Mouse (Mus musculus): ENCODE data around the gene Arhgdib. TPM values are rescaled to one million over a fixed set of nuclear protein-coding genes. Genes with fewer than 3 reads are reported as not detected.

Arhgdib gene
- 57.9 and 60.1 TPM in 2 replicates for polyA plus RNA-seq (2014; fragmentation: Nextera tagmentation; extraction: Ambion mirVana)

- H3K27me3 ChIP-seq (replicated peaks; ENCODE audit: control insufficient read depth, insufficient read depth, low read length): no peaks in the 10 kb centered on the region
- H3K27ac ChIP-seq (ENCODE audit: low read depth): peak within 1 kb of the TSS; percentile 80
- no peak for DNase-seq (ENCODE audit: low spot score)
- H3K9me3 ChIP-seq (ENCODE audit: control insufficient read depth, low read length): no peaks in the 10 kb centered on the region
- H3K4me1 ChIP-seq (replicated peaks; ENCODE audit: control insufficient read depth, insufficient read depth, low read length): peaks cover 14% of the 10 kb centered on the region
- H3K9ac ChIP-seq (ENCODE audit: low read length): peak within 1 kb of the TSS; percentile 17; the same call in 1 of the 2 replicates
- 26% methylated on average over 12 of the region's 12 CpGs for WGBS
- 0 out of 2 replicates have a peak, but pooled peaks have one; percentile 52 for ATAC-seq (replicated peaks; ENCODE audit: low FRiP score, low TSS enrichment, low read depth)
- peak within 1 kb of the TSS; percentile 33 for H3K4me2 ChIP-seq (ENCODE audit: low read length)
- H3K36me3 ChIP-seq (ENCODE audit: control insufficient read depth, insufficient read depth, low read length): no peaks in the 10 kb centered on the region
- H3K4me3 ChIP-seq (ENCODE audit: low read depth, low read length): no peak within 1 kb of the TSS
Measured at GRCm38 (mm10) chr6:136941051-136942021, at the start of gene Arhgdib. TSS of gene Arhgdib (minus strand) at chr6:136941899.

- no peak overlapping the region for H3K4me3 ChIP-seq (ENCODE audit: low read depth, low read length)
- no peaks in the 10 kb centered on the region for H3K9me3 ChIP-seq (ENCODE audit: control insufficient read depth, low read length)
- H3K9ac ChIP-seq (ENCODE audit: low read length): no peak overlapping the region
- no peaks in the 10 kb centered on the region for H3K36me3 ChIP-seq (ENCODE audit: control insufficient read depth, insufficient read depth, low read length)
- H3K27me3 ChIP-seq (replicated peaks; ENCODE audit: control insufficient read depth, insufficient read depth, low read length): no peaks in the 10 kb centered on the region
- ATAC-seq (replicated peaks; ENCODE audit: low FRiP score, low TSS enrichment, low read depth): no peak
- H3K27ac ChIP-seq (ENCODE audit: low read depth): peak overlapping the region; percentile 22; the same call in 1 of the 2 replicates
- no peak for DNase-seq (ENCODE audit: low spot score)
- 24% methylated on average over 8 of the region's 8 CpGs for WGBS
- peaks cover 19% of the 10 kb centered on the region for H3K4me1 ChIP-seq (replicated peaks; ENCODE audit: control insufficient read depth, insufficient read depth, low read length)
- H3K4me2 ChIP-seq (ENCODE audit: low read length): peak overlapping the region; percentile 21; the same call in 1 of the 2 replicates
Measured at GRCm38 (mm10) chr6:136990557-136990956, 48.9 kb upstream of the Arhgdib start.

DNA sequence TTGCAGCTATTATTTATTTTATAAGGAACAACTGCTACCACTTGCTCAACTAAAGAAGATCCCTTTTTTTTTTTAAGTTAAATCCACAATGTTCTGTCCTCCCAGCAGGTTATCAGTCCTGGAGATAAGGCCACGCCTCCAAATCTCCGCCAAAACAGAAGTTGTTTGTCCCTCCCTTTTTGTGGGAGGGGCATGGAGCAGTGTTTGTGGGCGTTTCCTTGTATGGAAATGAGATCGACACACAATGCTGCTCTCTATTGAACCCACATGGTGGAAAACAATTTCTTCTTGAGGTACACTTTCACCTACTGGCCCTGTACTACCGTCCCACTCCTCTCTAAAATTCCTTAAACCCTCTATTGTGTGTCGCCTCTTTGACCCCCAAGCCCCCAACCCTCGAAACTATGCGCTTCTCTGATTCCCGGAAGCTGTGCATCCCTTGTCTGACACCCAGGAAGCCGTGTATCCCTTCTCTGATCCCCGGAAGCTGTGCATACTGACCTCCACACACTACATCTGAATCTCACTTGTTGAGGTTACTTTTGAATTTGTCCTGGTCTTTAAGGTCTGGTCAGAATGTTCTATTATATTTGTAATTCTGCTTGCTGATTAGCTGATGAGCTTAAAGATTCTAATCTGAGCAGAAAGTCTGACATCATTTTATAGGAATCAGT lies 48.3 kb upstream of the Arhgdib start:
- DNase-seq (ENCODE audit: low spot score) (peak; percentile 65), ATAC-seq (replicated peaks; ENCODE audit: low FRiP score, low TSS enrichment, low read depth) (0 out of 2 replicates have a peak, but pooled peaks have one; percentile 32)
- Histone ChIP-seq H3K4me2 (ENCODE audit: low read length) (peak overlapping the region; percentile 21), H3K9me3 (ENCODE audit: control insufficient read depth, low read length) (no peaks in the 10 kb centered on the region), H3K4me3 (ENCODE audit: low read depth, low read length) (no peak overlapping the region), H3K9ac (ENCODE audit: low read length) (no peak overlapping the region), H3K36me3 (ENCODE audit: control insufficient read depth, insufficient read depth, low read length) (no peaks in the 10 kb centered on the region), H3K27me3 (replicated peaks; ENCODE audit: control insufficient read depth, insufficient read depth, low read length) (no peaks in the 10 kb centered on the region), H3K4me1 (replicated peaks; ENCODE audit: control insufficient read depth, insufficient read depth, low read length) (peaks cover 24% of the 10 kb centered on the region), H3K27ac (ENCODE audit: low read depth) (0 out of 2 replicates have a peak overlapping the region, but pooled peaks have one; percentile 22)
- 35% methylated on average over 11 of the region's 11 CpGs for WGBS

- H3K9ac ChIP-seq (ENCODE audit: low read length): no peak overlapping the region
- H3K27me3 ChIP-seq (replicated peaks; ENCODE audit: control insufficient read depth, insufficient read depth, low read length): no peaks in the 10 kb centered on the region
- no peak overlapping the region for H3K27ac ChIP-seq (ENCODE audit: low read depth)
- H3K4me1 ChIP-seq (replicated peaks; ENCODE audit: control insufficient read depth, insufficient read depth, low read length): peaks cover 24% of the 10 kb centered on the region
- H3K36me3 ChIP-seq (ENCODE audit: control insufficient read depth, insufficient read depth, low read length): no peaks in the 10 kb centered on the region
- H3K9me3 ChIP-seq (ENCODE audit: control insufficient read depth, low read length): no peaks in the 10 kb centered on the region
- no peak overlapping the region for H3K4me3 ChIP-seq (ENCODE audit: low read depth, low read length)
- WGBS: 89% methylated on average over 7 of the region's 7 CpGs
- no peak overlapping the region for H3K4me2 ChIP-seq (ENCODE audit: low read length)
- DNase-seq (ENCODE audit: low spot score) (no peak), ATAC-seq (replicated peaks; ENCODE audit: low FRiP score, low TSS enrichment, low read depth) (no peak)
Measured at GRCm38 (mm10) chr6:136988536-136989060, 46.9 kb upstream of the Arhgdib start.

- DNase-seq (ENCODE audit: low spot score) (no peak), ATAC-seq (replicated peaks; ENCODE audit: low FRiP score, low TSS enrichment, low read depth) (no peak)
- 54% methylated on average over 11 of the region's 11 CpGs for WGBS
Measured at GRCm38 (mm10) chr6:136986718-136987117, 45.0 kb upstream of the Arhgdib start.

DNA sequence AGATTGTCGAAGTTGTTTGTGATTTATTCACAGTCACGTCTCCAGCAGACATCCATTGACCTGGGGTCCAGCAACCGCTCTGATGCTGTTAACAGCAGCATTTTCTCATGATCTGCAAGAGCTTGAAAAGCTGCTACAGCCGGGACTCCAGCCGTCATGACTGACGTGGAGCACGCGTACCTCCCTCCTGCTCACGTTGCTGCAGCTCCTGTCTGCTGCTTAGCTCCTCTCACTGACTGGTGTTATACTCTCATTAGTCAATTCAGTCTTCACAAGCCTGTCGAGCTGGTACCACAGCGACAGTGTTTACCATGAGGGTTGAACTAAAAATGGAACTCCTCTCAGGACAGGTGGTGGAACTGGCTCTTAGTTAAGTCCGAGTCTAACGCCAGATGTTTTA lies 44.3 kb upstream of the Arhgdib start:
- Histone ChIP-seq H3K4me1 (replicated peaks; ENCODE audit: control insufficient read depth, insufficient read depth, low read length) (peaks cover 20% of the 10 kb centered on the region), H3K36me3 (ENCODE audit: control insufficient read depth, insufficient read depth, low read length) (no peaks in the 10 kb centered on the region), H3K9me3 (ENCODE audit: control insufficient read depth, low read length) (no peaks in the 10 kb centered on the region), H3K4me2 (ENCODE audit: low read length) (peak overlapping the region; percentile 7; the same call in 1 of the 2 replicates), H3K27me3 (replicated peaks; ENCODE audit: control insufficient read depth, insufficient read depth, low read length) (no peaks in the 10 kb centered on the region), H3K27ac (ENCODE audit: low read depth) (no peak overlapping the region), H3K4me3 (ENCODE audit: low read depth, low read length) (no peak overlapping the region), H3K9ac (ENCODE audit: low read length) (no peak overlapping the region)
- DNase-seq (ENCODE audit: low spot score): no peak
- ATAC-seq (replicated peaks; ENCODE audit: low FRiP score, low TSS enrichment, low read depth): no peak
- 29% methylated on average over 13 of the region's 13 CpGs for WGBS

More at GRCm38 (mm10) chr6:136986718-136987117, 45.0 kb upstream of the Arhgdib start:
- no peak overlapping the region for H3K9ac ChIP-seq (ENCODE audit: low read length)
- H3K27ac ChIP-seq (ENCODE audit: low read depth): no peak overlapping the region
- H3K36me3 ChIP-seq (ENCODE audit: control insufficient read depth, insufficient read depth, low read length): no peaks in the 10 kb centered on the region
- no peak overlapping the region for H3K4me3 ChIP-seq (ENCODE audit: low read depth, low read length)
- no peak overlapping the region for H3K4me2 ChIP-seq (ENCODE audit: low read length)
- no peaks in the 10 kb centered on the region for H3K27me3 ChIP-seq (replicated peaks; ENCODE audit: control insufficient read depth, insufficient read depth, low read length)
- H3K9me3 ChIP-seq (ENCODE audit: control insufficient read depth, low read length): no peaks in the 10 kb centered on the region
- peaks cover 24% of the 10 kb centered on the region for H3K4me1 ChIP-seq (replicated peaks; ENCODE audit: control insufficient read depth, insufficient read depth, low read length)

DNA sequence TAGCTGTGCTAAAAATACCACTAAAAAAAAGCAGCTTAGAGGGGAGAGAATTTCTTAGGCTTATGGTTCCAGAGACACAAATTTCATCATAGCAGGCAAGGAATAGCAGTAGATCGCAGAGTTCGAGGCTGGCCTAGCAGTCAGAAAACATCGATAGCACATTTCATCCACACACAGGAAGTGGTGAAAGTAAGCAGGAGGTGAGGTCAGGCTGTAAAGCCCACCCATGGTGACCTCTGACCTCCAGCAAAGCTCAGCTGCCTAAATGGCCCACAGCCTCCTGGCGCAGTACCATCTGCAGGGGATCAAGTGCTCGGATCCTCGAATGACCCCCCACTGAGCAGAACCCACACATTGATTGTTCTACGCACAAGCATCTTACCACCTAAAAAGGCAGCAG lies 41.5 kb upstream of the Arhgdib start:
- WGBS: 71% methylated on average over 7 of the region's 7 CpGs
- no peak overlapping the region for H3K9ac ChIP-seq (ENCODE audit: low read length)
- H3K9me3 ChIP-seq (ENCODE audit: control insufficient read depth, low read length): no peaks in the 10 kb centered on the region
- H3K4me3 ChIP-seq (ENCODE audit: low read depth, low read length): no peak overlapping the region
- H3K27me3 ChIP-seq (replicated peaks; ENCODE audit: control insufficient read depth, insufficient read depth, low read length): no peaks in the 10 kb centered on the region
- no peaks in the 10 kb centered on the region for H3K36me3 ChIP-seq (ENCODE audit: control insufficient read depth, insufficient read depth, low read length)
- H3K4me1 ChIP-seq (replicated peaks; ENCODE audit: control insufficient read depth, insufficient read depth, low read length): 0 out of 2 replicates have a peak, but pooled peaks cover 12% of the 10 kb centered on the region
- H3K4me2 ChIP-seq (ENCODE audit: low read length): no peak overlapping the region
- DNase-seq (ENCODE audit: low spot score) (no peak), ATAC-seq (replicated peaks; ENCODE audit: low FRiP score, low TSS enrichment, low read depth) (no peak)
- no peak overlapping the region for H3K27ac ChIP-seq (ENCODE audit: low read depth)

GRCm38 (mm10) chr6:136982581-136982980 lies 40.9 kb upstream of the Arhgdib start:
- Histone ChIP-seq H3K4me1 (replicated peaks; ENCODE audit: control insufficient read depth, insufficient read depth, low read length) (0 out of 2 replicates have a peak, but pooled peaks cover 12% of the 10 kb centered on the region), H3K4me3 (ENCODE audit: low read depth, low read length) (no peak overlapping the region), H3K9ac (ENCODE audit: low read length) (no peak overlapping the region), H3K27me3 (replicated peaks; ENCODE audit: control insufficient read depth, insufficient read depth, low read length) (no peaks in the 10 kb centered on the region), H3K27ac (ENCODE audit: low read depth) (no peak overlapping the region), H3K4me2 (ENCODE audit: low read length) (no peak overlapping the region), H3K36me3 (ENCODE audit: control insufficient read depth, insufficient read depth, low read length) (no peaks in the 10 kb centered on the region), H3K9me3 (ENCODE audit: control insufficient read depth, low read length) (no peaks in the 10 kb centered on the region)
- WGBS: 79% methylated on average over 6 of the region's 6 CpGs
- DNase-seq (ENCODE audit: low spot score): no peak
- no peak for ATAC-seq (replicated peaks; ENCODE audit: low FRiP score, low TSS enrichment, low read depth)
